Comparison of ENCODE assay signal across 27 mouse cellular contexts in genomic region chr6:116077608-116078007, GRCm38 (mm10).
DNase-seq lines count a peak whose midpoint lies in the region; ATAC-seq lines count a peak whose summit lies in the region.
"Had no signal": no experiment of that assay in that cellular context is flagged by ENCODE, and none has a peak within 500 bp of the region (broad histone marks: within the 10 kb centered on the region; RNA-seq: fewer than 3 reads in every experiment).

No protein-coding gene starts in this region.

- no peak for ATAC-seq in embryonic facial prominence, embryonic 14.5 days (ENCODE audit: low read depth)
- no peak for ATAC-seq in heart, embryonic 13.5 days (ENCODE audit: extremely low read depth, insufficient number of reproducible peaks, low FRiP score, low TSS enrichment)
- no peak for ATAC-seq in heart, embryonic 11.5 days (replicated peaks; ENCODE audit: insufficient number of reproducible peaks, low FRiP score, low TSS enrichment)
- peak; percentile 35; the same call in 1 of the 2 replicates for ATAC-seq in liver, embryonic 12.5 days
- ATAC-seq in liver, embryonic 11.5 days (replicated peaks; ENCODE audit: low FRiP score), result no peak
- no peak for ATAC-seq in stomach, embryonic 16.5 days (ENCODE audit: insufficient read depth, low FRiP score)
- ATAC-seq: activated CD4-positive, CD25-positive, alpha-beta regulatory T cell, adult 4 months; forebrain, postnatal 0 days; liver, postnatal 0 days; lung, postnatal 0 days; midbrain, embryonic 16.5 days had no signal

- no peak overlapping the region for H3K4me3 ChIP-seq in embryonic facial prominence, embryonic 14.5 days (ENCODE audit: low read depth, low read length)
- H3K4me3 ChIP-seq in embryonic facial prominence, embryonic 10.5 days, result no peak overlapping the region
- H3K4me3 ChIP-seq in heart, embryonic 13.5 days, result no peak overlapping the region
- H3K4me3 ChIP-seq in heart, embryonic 11.5 days (ENCODE audit: low read depth, low read length), result no peak overlapping the region
- H3K4me3 ChIP-seq in liver, embryonic 12.5 days, result no peak overlapping the region
- no peak overlapping the region for H3K4me3 ChIP-seq in liver, embryonic 11.5 days (ENCODE audit: low read depth, low read length)
- H3K4me3 ChIP-seq in stomach, embryonic 16.5 days (replicated peaks; ENCODE audit: low read length), result no peak overlapping the region
- H3K4me3 ChIP-seq: hindbrain, embryonic 12.5 days; limb, embryonic 10.5 days; myocyte; neural tube, embryonic 13.5 days; stomach, embryonic 15.5 days had no signal

- no peak overlapping the region for H3K9ac ChIP-seq in embryonic facial prominence, embryonic 14.5 days (ENCODE audit: low read depth, low read length)
- H3K9ac ChIP-seq in heart, embryonic 13.5 days, result no peak overlapping the region
- H3K9ac ChIP-seq in heart, embryonic 11.5 days (ENCODE audit: low read depth, low read length), result no peak overlapping the region
- H3K9ac ChIP-seq in liver, embryonic 12.5 days, result no peak overlapping the region
- H3K9ac ChIP-seq in liver, embryonic 11.5 days (ENCODE audit: low read depth, low read length), result no peak overlapping the region
- H3K9ac ChIP-seq in stomach, embryonic 16.5 days (ENCODE audit: low read length), result no peak overlapping the region
- H3K9ac ChIP-seq: forebrain, postnatal 0 days; hindbrain, embryonic 12.5 days; liver, postnatal 0 days; neural tube, embryonic 13.5 days; stomach, embryonic 15.5 days had no signal

- DNase-seq in embryonic facial prominence, embryonic 14.5 days (ENCODE audit: low spot score), result peak; percentile 17
- DNase-seq in embryonic facial prominence, embryonic 10.5 days (ENCODE audit: low spot score), result no peak
- no peak for DNase-seq in liver, embryonic 11.5 days (ENCODE audit: low spot score)
- no peak for DNase-seq in layer of hippocampus, adult 8-10 months (ENCODE audit: low spot score in 2 of 2)
- DNase-seq: adrenal gland, adult 8-10 months; cerebellum, adult 11-12 months; cerebellum, postnatal 10 days; forebrain, postnatal 0 days; heart, postnatal 10 days; liver; liver, postnatal 0 days; retina, postnatal 1 day; right cerebral cortex, postnatal 25 days; thymus, adult 2 months; thymus, postnatal 4 days had no signal

- 49% methylated on average over 3 of the region's 3 CpGs for WGBS in embryonic facial prominence, embryonic 14.5 days
- 63% methylated on average over 3 of the region's 3 CpGs for WGBS in embryonic facial prominence, embryonic 10.5 days
- WGBS in heart, embryonic 13.5 days, result 32% methylated on average over 3 of the region's 3 CpGs
- 33% methylated on average over 3 of the region's 3 CpGs for WGBS in heart, embryonic 11.5 days (ENCODE audit: insufficient replicate concordance)
- WGBS in liver, embryonic 12.5 days (ENCODE audit: insufficient replicate concordance), result 41% methylated on average over 3 of the region's 3 CpGs
- 41% methylated on average over 3 of the region's 3 CpGs for WGBS in liver, embryonic 11.5 days
- WGBS in stomach, embryonic 16.5 days, result 60% methylated on average over 3 of the region's 3 CpGs

- peaks cover 7% of the 10 kb centered on the region for H3K4me1 ChIP-seq in embryonic facial prominence, embryonic 14.5 days (ENCODE audit: control insufficient read depth, insufficient read depth, low read length)
- no peaks in the 10 kb centered on the region for H3K4me1 ChIP-seq in embryonic facial prominence, embryonic 10.5 days
- peaks cover 54% of the 10 kb centered on the region for H3K4me1 ChIP-seq in heart, embryonic 13.5 days
- H3K4me1 ChIP-seq in heart, embryonic 11.5 days (ENCODE audit: control insufficient read depth, insufficient read depth, low read length), result peaks cover 23% of the 10 kb centered on the region
- H3K4me1 ChIP-seq in liver, embryonic 12.5 days, result peaks cover 28% of the 10 kb centered on the region
- H3K4me1 ChIP-seq in liver, embryonic 11.5 days (replicated peaks; ENCODE audit: control insufficient read depth, insufficient read depth, low read length), result 0 out of 2 replicates have a peak, but pooled peaks cover 4% of the 10 kb centered on the region
- peaks cover 9% of the 10 kb centered on the region for H3K4me1 ChIP-seq in stomach, embryonic 16.5 days (ENCODE audit: control insufficient read depth, insufficient read depth, low read length)
- H3K4me1 ChIP-seq: limb, embryonic 10.5 days had no signal

- H3K4me2 ChIP-seq in embryonic facial prominence, embryonic 14.5 days (ENCODE audit: low read depth, low read length), result no peak overlapping the region
- H3K4me2 ChIP-seq in heart, embryonic 13.5 days, result no peak overlapping the region
- H3K4me2 ChIP-seq in heart, embryonic 11.5 days, result no peak overlapping the region
- H3K4me2 ChIP-seq in liver, embryonic 12.5 days, result no peak overlapping the region
- no peak overlapping the region for H3K4me2 ChIP-seq in liver, embryonic 11.5 days
- no peak overlapping the region for H3K4me2 ChIP-seq in stomach, embryonic 16.5 days (ENCODE audit: low read depth, low read length)
- H3K4me2 ChIP-seq: hindbrain, embryonic 12.5 days; neural tube, embryonic 13.5 days; stomach, embryonic 15.5 days had no signal

- H3K36me3 ChIP-seq in embryonic facial prominence, embryonic 14.5 days (ENCODE audit: control insufficient read depth, insufficient read depth, low read length), result no peaks in the 10 kb centered on the region
- no peaks in the 10 kb centered on the region for H3K36me3 ChIP-seq in embryonic facial prominence, embryonic 10.5 days (replicated peaks)
- H3K36me3 ChIP-seq in heart, embryonic 13.5 days, result no peaks in the 10 kb centered on the region
- H3K36me3 ChIP-seq in heart, embryonic 11.5 days (ENCODE audit: control insufficient read depth, insufficient read depth, low read length), result no peaks in the 10 kb centered on the region
- no peaks in the 10 kb centered on the region for H3K36me3 ChIP-seq in liver, embryonic 12.5 days
- no peaks in the 10 kb centered on the region for H3K36me3 ChIP-seq in liver, embryonic 11.5 days (ENCODE audit: control insufficient read depth, insufficient read depth, low read length)
- H3K36me3 ChIP-seq in stomach, embryonic 16.5 days (ENCODE audit: control insufficient read depth, insufficient read depth, low read length), result no peaks in the 10 kb centered on the region
- H3K36me3 ChIP-seq: hindbrain, embryonic 12.5 days; limb, embryonic 10.5 days; neural tube, embryonic 13.5 days; stomach, embryonic 15.5 days had no signal

- H3K27ac ChIP-seq in embryonic facial prominence, embryonic 14.5 days (replicated peaks; ENCODE audit: low read depth, low read length), result no peak overlapping the region
- no peak overlapping the region for H3K27ac ChIP-seq in embryonic facial prominence, embryonic 10.5 days (replicated peaks)
- H3K27ac ChIP-seq in heart, embryonic 13.5 days (replicated peaks), result peak overlapping the region; percentile 28; the same call in 1 of the 2 replicates
- H3K27ac ChIP-seq in heart, embryonic 11.5 days (ENCODE audit: low read depth, low read length), result no peak overlapping the region
- no peak overlapping the region for H3K27ac ChIP-seq in liver, embryonic 12.5 days
- H3K27ac ChIP-seq in liver, embryonic 11.5 days (ENCODE audit: low read depth, low read length), result no peak overlapping the region
- peak overlapping the region; percentile 42; the same call in 1 of the 2 replicates for H3K27ac ChIP-seq in stomach, embryonic 16.5 days (ENCODE audit: low read length)
- H3K27ac ChIP-seq: hindbrain, embryonic 12.5 days; limb, embryonic 10.5 days; neural tube, embryonic 13.5 days; stomach, embryonic 15.5 days had no signal

- no peaks in the 10 kb centered on the region for H3K27me3 ChIP-seq in embryonic facial prominence, embryonic 14.5 days (replicated peaks; ENCODE audit: control insufficient read depth, insufficient read depth, low read length)
- H3K27me3 ChIP-seq in embryonic facial prominence, embryonic 10.5 days (replicated peaks; ENCODE audit: low read depth, poor library complexity, severe bottlenecking), result no peaks in the 10 kb centered on the region
- H3K27me3 ChIP-seq in heart, embryonic 13.5 days (replicated peaks), result no peaks in the 10 kb centered on the region
- no peaks in the 10 kb centered on the region for H3K27me3 ChIP-seq in heart, embryonic 11.5 days (ENCODE audit: control insufficient read depth, insufficient read depth, low read length)
- no peaks in the 10 kb centered on the region for H3K27me3 ChIP-seq in liver, embryonic 12.5 days (replicated peaks)
- no peaks in the 10 kb centered on the region for H3K27me3 ChIP-seq in liver, embryonic 11.5 days (replicated peaks; ENCODE audit: control insufficient read depth, insufficient read depth, low read length)
- no peaks in the 10 kb centered on the region for H3K27me3 ChIP-seq in stomach, embryonic 16.5 days (ENCODE audit: control insufficient read depth, insufficient read depth, low read length)
- H3K27me3 ChIP-seq: hindbrain, embryonic 12.5 days; neural tube, embryonic 13.5 days; stomach, embryonic 15.5 days had no signal

- H3K9me3 ChIP-seq in embryonic facial prominence, embryonic 14.5 days (ENCODE audit: control insufficient read depth, low read length), result no peaks in the 10 kb centered on the region
- H3K9me3 ChIP-seq in embryonic facial prominence, embryonic 10.5 days, result no peaks in the 10 kb centered on the region
- no peaks in the 10 kb centered on the region for H3K9me3 ChIP-seq in heart, embryonic 13.5 days
- H3K9me3 ChIP-seq in heart, embryonic 11.5 days (replicated peaks; ENCODE audit: control insufficient read depth, low read length), result no peaks in the 10 kb centered on the region
- no peaks in the 10 kb centered on the region for H3K9me3 ChIP-seq in liver, embryonic 12.5 days (replicated peaks)
- H3K9me3 ChIP-seq in liver, embryonic 11.5 days (ENCODE audit: control insufficient read depth, low read length), result no peaks in the 10 kb centered on the region
- no peaks in the 10 kb centered on the region for H3K9me3 ChIP-seq in stomach, embryonic 16.5 days (replicated peaks; ENCODE audit: control insufficient read depth, low read length)
- H3K9me3 ChIP-seq: hindbrain, embryonic 12.5 days; limb, embryonic 10.5 days; neural tube, embryonic 13.5 days; stomach, embryonic 15.5 days had no signal

Comparison
In these comparisons a context has a peak if more than half of its experiments do, and no peak if none do; other contexts are left out.
1. H3K27ac ChIP-seq: peak in heart, embryonic 13.5 days (single experiment) and stomach, embryonic 16.5 days (single experiment); none in embryonic facial prominence, embryonic 14.5 days (single experiment), embryonic facial prominence, embryonic 10.5 days (single experiment), heart, embryonic 11.5 days (single experiment), liver, embryonic 12.5 days (single experiment) and liver, embryonic 11.5 days (single experiment).